Mouse (Mus musculus) CH12.LX (cell line): ENCODE measurements around the gene Pdia6. TPM values are rescaled to one million over a fixed set of nuclear protein-coding genes. Genes with fewer than 3 reads are reported as not detected.

Experiments
- DNase-seq: peaks from one replicate; pipeline ENCODE4 v3.0.0-alpha.2; 2013; ENCODE audit errors: extremely low read depth
- H3K27ac ChIP-seq: 2 replicates; pipeline ENCODE4 v1.5.1; 2012; ENCODE audit warnings: low read depth, mild to moderate bottlenecking, control low read depth, moderate library complexity; ENCODE audit not compliant: insufficient read depth
- H3K27me3 ChIP-seq: replicated peaks from 2 replicates; pipeline ENCODE3; 2012; ENCODE audit warnings: inconsistent platforms
- H3K36me3 ChIP-seq, 2 experiments: replicated peaks in 1 of 2; 2 replicates each; pipeline versions ENCODE3 to v1.6.1; 2012; ENCODE audit warnings: inconsistent platforms in 1 of 2, low read length in 1 of 2, mild to moderate bottlenecking in 1 of 2, mixed read lengths in 1 of 2, moderate library complexity in 1 of 2; ENCODE audit not compliant: control insufficient read depth in 1 of 2, insufficient read depth in 1 of 2
- H3K4me1 ChIP-seq, 2 experiments: 2 replicates each; pipeline ENCODE4 v1.6.1; 2012; ENCODE audit warnings: inconsistent platforms in 1 of 2, moderate library complexity in 1 of 2; ENCODE audit not compliant: insufficient read depth in 2 of 2, control insufficient read depth in 1 of 2
- H3K4me2 ChIP-seq: 2 replicates; pipeline ENCODE4 v1.6.1; 2012; ENCODE audit warnings: low read depth, mild to moderate bottlenecking, control low read depth; ENCODE audit not compliant: poor library complexity, insufficient read depth, severe bottlenecking
- H3K4me3 ChIP-seq, 3 experiments: fragments of 150-350 bp in 1 of 3; sonication (generic) in 1 of 3; replicated peaks in 1 of 3; 2 replicates each; pipeline versions ENCODE3 to v1.5.1; 2011 to 2012; ENCODE audit warnings: low read depth in 2 of 3, low read length in 2 of 3, mild to moderate bottlenecking in 2 of 3, moderate library complexity in 2 of 3, control low read depth in 1 of 3, improper control_type of control experiment in 1 of 3, inconsistent platforms in 1 of 3, mixed read lengths in 1 of 3; ENCODE audit not compliant: poor library complexity in 1 of 3
- H3K79me2 ChIP-seq: replicated peaks from 2 replicates; pipeline ENCODE4 v1.6.1; 2012; ENCODE audit warnings: mild to moderate bottlenecking, moderate library complexity; ENCODE audit not compliant: control insufficient read depth, poor library complexity, insufficient read depth, severe bottlenecking; ENCODE audit errors: extremely low read depth
- H3K9ac ChIP-seq: 2 replicates; pipeline ENCODE4 v1.6.1; 2012; ENCODE audit warnings: low read depth, mild to moderate bottlenecking, control low read depth, moderate library complexity; ENCODE audit not compliant: insufficient read depth
- H3K9me3 ChIP-seq: replicated peaks from 2 replicates; pipeline ENCODE3; 2012; ENCODE audit warnings: low read length, inconsistent platforms, mixed read lengths
- BHLHE40 ChIP-seq: IDR thresholded peaks from 2 replicates; pipeline ENCODE4 v1.6.1; 2011; ENCODE audit warnings: mild to moderate bottlenecking, low read depth, low read length, improper control_type of control experiment
- ETS1 ChIP-seq: conservative IDR thresholded peaks from 2 replicates; pipeline ENCODE4 v1.6.1; 2012; ENCODE audit warnings: low read depth, mild to moderate bottlenecking, inconsistent platforms, low read length, improper control_type of control experiment, moderate library complexity
- HCFC1 ChIP-seq: IDR thresholded peaks from 2 replicates; pipeline ENCODE4 v1.6.1; 2012; ENCODE audit warnings: low read depth, mild to moderate bottlenecking, inconsistent platforms, low read length, improper control_type of control experiment
- KAT2A ChIP-seq: IDR thresholded peaks from 2 replicates; pipeline ENCODE4 v1.6.1; 2012; ENCODE audit warnings: low read length, improper control_type of control experiment, inconsistent platforms; ENCODE audit not compliant: insufficient replicate concordance
- MAZ ChIP-seq: IDR thresholded peaks from 2 replicates; pipeline ENCODE4 v1.6.1; 2012; ENCODE audit warnings: low read depth, mild to moderate bottlenecking, inconsistent platforms, low read length, improper control_type of control experiment, moderate library complexity
- MEF2A ChIP-seq: IDR thresholded peaks from 2 replicates; pipeline ENCODE4 v1.6.1; 2014; ENCODE audit warnings: low read depth, mild to moderate bottlenecking, inconsistent platforms, low read length, improper control_type of control experiment, borderline replicate concordance
- MXI1 ChIP-seq: IDR thresholded peaks from 2 replicates; pipeline ENCODE4 v1.6.1; 2011; ENCODE audit warnings: mild to moderate bottlenecking, low read depth, low read length, improper control_type of control experiment
- NELFE ChIP-seq: IDR thresholded peaks from 2 replicates; pipeline ENCODE4 v1.6.1; 2011; ENCODE audit warnings: low read depth, low read length, improper control_type of control experiment
- NRF1 ChIP-seq: IDR thresholded peaks from 2 replicates; pipeline ENCODE4 v1.6.1; 2014; ENCODE audit warnings: low read depth, mild to moderate bottlenecking, inconsistent platforms, low read length, improper control_type of control experiment, moderate library complexity
- PAX5 ChIP-seq: IDR thresholded peaks from 2 replicates; pipeline ENCODE4 v1.6.1; 2012; ENCODE audit warnings: low read length, inconsistent platforms, mixed read lengths
- SMC3 ChIP-seq: IDR thresholded peaks from 2 replicates; pipeline ENCODE4 v1.6.1; 2011; ENCODE audit warnings: low read depth, low read length, improper control_type of control experiment
- TBP ChIP-seq: conservative IDR thresholded peaks from 2 replicates; pipeline ENCODE4 v1.6.1; 2011; ENCODE audit warnings: low read depth, low read length, improper control_type of control experiment
- UBTF ChIP-seq: IDR thresholded peaks from 2 replicates; pipeline ENCODE4 v1.6.1; 2012; ENCODE audit warnings: low read depth, mild to moderate bottlenecking, inconsistent platforms, low read length, improper control_type of control experiment, moderate library complexity
- USF1 ChIP-seq: IDR thresholded peaks from 2 replicates; pipeline ENCODE4 v1.6.1; 2014; ENCODE audit warnings: low read depth, mild to moderate bottlenecking, inconsistent platforms, low read length, improper control_type of control experiment
- USF2 ChIP-seq: conservative IDR thresholded peaks from 2 replicates; pipeline ENCODE4 v1.6.1; 2011; ENCODE audit warnings: low read depth, low read length, improper control_type of control experiment
- ZC3H11A ChIP-seq: IDR thresholded peaks from 2 replicates; pipeline ENCODE4 v1.6.1; 2012; ENCODE audit warnings: low read depth, mild to moderate bottlenecking, inconsistent platforms, low read length, improper control_type of control experiment
- ZMIZ1 ChIP-seq: IDR thresholded peaks from 2 replicates; pipeline ENCODE4 v1.6.1; 2012; ENCODE audit warnings: low read depth, mild to moderate bottlenecking, inconsistent platforms, low read length, improper control_type of control experiment
- dilution Hi-C: fragments of 300-500 bp; cut with MboI; formaldehyde crosslinking; loops from 2 replicates; pipeline ENCODE4 v1.14.3; 2020; ENCODE audit warnings: low sequenced_read_pairs; ENCODE audit not compliant: extremely low pct_unique_long_range_greater_than_20kb, extremely low pct_ligation_motif_present
- in situ Hi-C: fragments of 300-500 bp; cut with MboI; formaldehyde crosslinking; loops from 3 replicates; pipeline ENCODE4 v1.14.3; 2019; ENCODE audit warnings: low sequenced_read_pairs, low pct_ligation_motif_present, low pct_unique_long_range_greater_than_20kb, mixed read lengths
- polyA plus RNA-seq: library from polyadenylated mRNA; unstranded; fragments of >175 nt; gene quantifications from 2 replicates; pipeline ENCODE4 v1.2.1, GENCODE M21; 2012; ENCODE audit warnings: low read depth; ENCODE audit not compliant: insufficient read length
- total RNA-seq, 2 experiments: library from RNA; depleted of rRNA; stranded (reverse); fragments of 300-350 nt in 1 of 2; fragments of >200 nt in 1 of 2; gene quantifications; 2 replicates each; pipeline ENCODE4 v1.2.3; 2012 to 2014

Pdia6 gene
- total and polyA plus RNA-seq, 3 experiments: 359 to 408 (median 382) TPM

DNA sequence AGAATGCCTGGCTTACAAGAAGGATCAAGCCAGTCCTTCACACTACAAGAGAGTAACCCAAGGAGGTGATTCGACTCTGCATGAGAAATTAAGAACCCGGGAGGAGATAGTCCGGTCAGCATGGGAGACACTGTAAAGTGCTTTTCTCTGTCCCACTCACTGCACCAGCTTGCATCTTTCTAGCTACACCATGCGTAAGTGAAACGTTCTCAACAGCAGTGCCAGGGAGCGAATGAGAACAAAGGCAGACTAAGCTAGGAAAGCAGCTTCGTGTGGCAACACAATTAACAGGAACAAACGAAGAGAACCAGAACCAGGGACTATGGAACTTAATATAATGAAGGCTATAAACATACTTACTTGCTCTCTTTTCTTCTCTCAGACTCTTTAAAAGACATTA is 48.0 kb upstream of the Pdia6 start:
- no peak overlapping the region for H3K4me3 ChIP-seq
- in situ Hi-C loops: no loop called here
- DNase-seq: no peak
- no peaks in the 10 kb centered on the region for H3K79me2 ChIP-seq
- H3K27ac ChIP-seq: no peak overlapping the region
- no peaks in the 10 kb centered on the region for H3K27me3 ChIP-seq
- H3K9me3 ChIP-seq: no peaks in the 10 kb centered on the region
- H3K4me2 ChIP-seq: no peak overlapping the region
- no peak overlapping the region for H3K9ac ChIP-seq
- H3K36me3 ChIP-seq: no peaks in the 10 kb centered on the region
- H3K4me1 ChIP-seq: peaks cover 0 to 5% of the 10 kb centered on the region in 2 experiments; a peak in 2 of 4 replicates
- dilution Hi-C loops: no loop called here
- no peak for TF ChIP-seq KAT2A
- no peak for TF ChIP-seq ZMIZ1
- no peak for TF ChIP-seq ZC3H11A
- no peak for TF ChIP-seq BHLHE40
- TF ChIP-seq UBTF: no peak
- no peak for TF ChIP-seq SMC3
- no peak for TF ChIP-seq TBP
- TF ChIP-seq, all 38 proteins: peak for 0

DNA sequence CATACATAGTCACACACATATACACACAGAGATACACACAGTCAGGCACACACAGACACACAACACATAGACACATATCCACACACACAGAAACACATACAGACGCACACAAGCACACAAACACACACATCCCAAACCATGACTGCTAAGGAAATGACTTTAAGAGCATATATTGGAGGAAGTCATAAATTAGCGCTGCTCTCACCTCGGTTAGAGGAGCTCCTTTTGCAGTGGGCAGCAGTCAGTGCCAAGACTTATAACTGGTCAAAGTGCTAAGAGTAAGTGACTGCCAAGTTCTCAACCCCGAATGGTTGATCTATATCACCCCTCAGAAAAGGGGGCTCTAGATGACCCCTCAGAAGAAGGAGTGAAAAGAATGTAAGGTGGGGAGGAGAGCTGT is 47.2 kb upstream of the Pdia6 start:
- Histone ChIP-seq H3K4me1 (peaks cover 0 to 5% of the 10 kb centered on the region in 2 experiments; a peak in 2 of 4 replicates), H3K36me3 (no peaks in the 10 kb centered on the region), H3K9me3 (no peaks in the 10 kb centered on the region), H3K27me3 (no peaks in the 10 kb centered on the region), H3K9ac (no peak overlapping the region), H3K79me2 (no peaks in the 10 kb centered on the region), H3K4me2 (no peak overlapping the region), H3K4me3 (no peak overlapping the region), H3K27ac (no peak overlapping the region)
- in situ Hi-C loops: no loop called here
- TF ChIP-seq UBTF (no peak), ZMIZ1 (no peak), NRF1 (no peak), TBP (no peak), ETS1 (no peak), NELFE (no peak), PAX5 (no peak), BHLHE40 (no peak), MAZ (no peak), USF1 (no peak), USF2 (no peak), HCFC1 (no peak), MXI1 (no peak), MEF2A (no peak)
- dilution Hi-C loops: no loop called here
- DNase-seq: no peak
